Mouse (Mus musculus) myocyte (in vitro differentiated cells): ENCODE results near the gene Chek1. TPM values are rescaled to one million over a fixed set of nuclear protein-coding genes. Genes with fewer than 3 reads are reported as not detected.

ENCODE experiments used
- H3K27me3 ChIP-seq: one replicate; pipeline ENCODE4 v1.6.1; 2011; ENCODE audit not compliant: control insufficient read depth, insufficient read depth, insufficient read length
- H3K36me3 ChIP-seq: one replicate; pipeline ENCODE4 v1.6.1; 2011; ENCODE audit not compliant: control insufficient read depth, insufficient read depth
- H3K4me2 ChIP-seq: one replicate; pipeline ENCODE4 v1.6.1; 2011; ENCODE audit warnings: low read depth, control low read depth
- H3K4me3 ChIP-seq: one replicate; pipeline ENCODE4 v1.5.1; 2011; ENCODE audit warnings: mild to moderate bottlenecking, control low read depth, moderate library complexity
- H3K79me2 ChIP-seq: one replicate; pipeline ENCODE4 v1.6.1; 2011; ENCODE audit not compliant: control insufficient read depth, insufficient read depth
- H3ac ChIP-seq: one replicate; pipeline ENCODE4 v1.6.1; 2011; ENCODE audit not compliant: control insufficient read depth, insufficient read length
- CEBPB ChIP-seq: IDR thresholded peaks from 2 replicates; pipeline ENCODE4 v1.6.1; 2011; ENCODE audit warnings: mild to moderate bottlenecking, moderate library complexity; ENCODE audit not compliant: poor library complexity, insufficient read depth, severe bottlenecking
- E2F4 ChIP-seq: IDR thresholded peaks from one replicate; pipeline ENCODE4 v1.6.1; 2011; ENCODE audit warnings: mild to moderate bottlenecking, control low read depth, moderate library complexity; ENCODE audit not compliant: insufficient read depth
- MAX ChIP-seq: IDR thresholded peaks from one replicate; pipeline ENCODE4 v1.6.1; 2011; ENCODE audit warnings: low read depth, mild to moderate bottlenecking, control low read depth
- MYOD1 ChIP-seq, 3 experiments: IDR thresholded peaks; one replicate each; pipeline ENCODE4 v1.6.1; 2011; ENCODE audit warnings: control low read depth in 2 of 3, low read depth in 2 of 3, mild to moderate bottlenecking in 2 of 3, moderate library complexity in 1 of 3; ENCODE audit not compliant: insufficient read length in 2 of 3, control insufficient read depth in 1 of 3
- MYOG ChIP-seq, 3 experiments: IDR thresholded peaks; one replicate each; pipeline ENCODE4 v1.6.1; 2011; ENCODE audit warnings: control low read depth in 2 of 3, low read depth in 2 of 3, mild to moderate bottlenecking in 2 of 3; ENCODE audit not compliant: insufficient read length in 2 of 3, control insufficient read depth in 1 of 3, insufficient read depth in 1 of 3
- POLR2A ChIP-seq: IDR thresholded peaks from one replicate; pipeline ENCODE4 v1.6.1; 2011; ENCODE audit warnings: low read depth, mild to moderate bottlenecking, control low read depth, moderate library complexity; ENCODE audit not compliant: insufficient read length
- POLR2AphosphoS2 ChIP-seq: IDR thresholded peaks from one replicate; pipeline ENCODE4 v1.6.1; 2011; ENCODE audit warnings: low read depth, control low read depth; ENCODE audit not compliant: insufficient read length
- REST ChIP-seq: IDR thresholded peaks from one replicate; pipeline ENCODE4 v1.6.1; 2011; ENCODE audit warnings: mild to moderate bottlenecking, control low read depth, moderate library complexity; ENCODE audit not compliant: insufficient read depth, insufficient read length
- SRF ChIP-seq: IDR thresholded peaks from one replicate; pipeline ENCODE4 v1.6.1; 2011; ENCODE audit warnings: low read depth; ENCODE audit not compliant: control insufficient read depth, insufficient read length
- TCF12 ChIP-seq: IDR thresholded peaks from one replicate; pipeline ENCODE4 v1.6.1; 2011; ENCODE audit warnings: mild to moderate bottlenecking, control low read depth; ENCODE audit not compliant: poor library complexity, insufficient read depth, severe bottlenecking
- TCF3 ChIP-seq: IDR thresholded peaks from one replicate; pipeline ENCODE4 v1.6.1; 2011; ENCODE audit warnings: low read depth, control low read depth; ENCODE audit not compliant: insufficient read length
- USF1 ChIP-seq: IDR thresholded peaks from one replicate; pipeline ENCODE4 v1.6.1; 2011; ENCODE audit warnings: low read depth, mild to moderate bottlenecking, control low read depth, moderate library complexity
- polyA plus RNA-seq: library from polyadenylated mRNA; unstranded; fragments of >200 nt; fragmentation: generic; extraction: Trizol; gene quantifications from one replicate; pipeline ENCODE4 v1.2.1, GENCODE M21; 2012; ENCODE audit warnings: missing spikeins

Gene Chek1
- polyA plus RNA-seq, 1 experiment, result 1.4 TPM

- no peaks in the 10 kb centered on the region for H3K36me3 ChIP-seq
- no peak overlapping the region for H3ac ChIP-seq
- H3K4me3 ChIP-seq, result no peak overlapping the region
These were observed 20.9 kb downstream of the Chek1 start for GRCm38 (mm10) chr9:36705923-36706322.

GRCm38 (mm10) chr9:36694276-36694675 is 32.6 kb downstream of the Chek1 start:
- Histone ChIP-seq H3ac (no peak overlapping the region), H3K79me2 (no peaks in the 10 kb centered on the region), H3K27me3 (no peaks in the 10 kb centered on the region), H3K4me2 (no peak overlapping the region), H3K4me3 (no peak overlapping the region), H3K36me3 (no peaks in the 10 kb centered on the region)
- TF ChIP-seq MYOG (IDR thresholded peaks at IDR 0.05; ENCODE audit: control insufficient read depth in 1 of 3, insufficient read depth in 1 of 3, insufficient read length in 2 of 3, low read depth in 2 of 3) (no peak), MAX (no peak), MYOD1 (IDR thresholded peaks at IDR 0.05; ENCODE audit: control insufficient read depth in 1 of 3, insufficient read length in 2 of 3, low read depth in 2 of 3) (no peak), TCF12 (no peak)

More at GRCm38 (mm10) chr9:36705923-36706322, 20.9 kb downstream of the Chek1 start:
- Histone ChIP-seq H3K79me2 (no peaks in the 10 kb centered on the region), H3K4me2 (no peak overlapping the region), H3K27me3 (no peaks in the 10 kb centered on the region)
- no peak for TF ChIP-seq SRF
- TF ChIP-seq REST, result no peak
- TF ChIP-seq E2F4, result no peak
- no peak for TF ChIP-seq POLR2AphosphoS2
- no peak for TF ChIP-seq TCF3
- no peak for TF ChIP-seq MYOD1 (IDR thresholded peaks at IDR 0.05; ENCODE audit: control insufficient read depth in 1 of 3, insufficient read length in 2 of 3, low read depth in 2 of 3)
- no peak for TF ChIP-seq TCF12
- TF ChIP-seq POLR2A, result no peak
- no peak for TF ChIP-seq USF1
- TF ChIP-seq CEBPB, result no peak
- TF ChIP-seq MAX, result no peak
- no peak for TF ChIP-seq MYOG (IDR thresholded peaks at IDR 0.05; ENCODE audit: control insufficient read depth in 1 of 3, insufficient read depth in 1 of 3, insufficient read length in 2 of 3, low read depth in 2 of 3)

GRCm38 (mm10) chr9:36692920-36693319 is 33.9 kb downstream of the Chek1 start, which contains the start of gene Acrv1:
Acrv1 (plus strand) TSS chr9:36693220.
- no peaks in the 10 kb centered on the region for H3K27me3 ChIP-seq
- no peak within 1 kb of the TSS for H3K4me2 ChIP-seq
- H3K36me3 ChIP-seq, result no peaks in the 10 kb centered on the region
- no peak within 1 kb of the TSS for H3ac ChIP-seq
- no peak within 1 kb of the TSS for H3K4me3 ChIP-seq
- H3K79me2 ChIP-seq, result no peaks in the 10 kb centered on the region
- TF ChIP-seq REST, result no peak
- no peak for TF ChIP-seq E2F4
- no peak for TF ChIP-seq SRF
- TF ChIP-seq POLR2A, result no peak
- TF ChIP-seq USF1, result no peak
- TF ChIP-seq MAX, result no peak
- TF ChIP-seq POLR2AphosphoS2, result no peak
- no peak for TF ChIP-seq MYOD1 (IDR thresholded peaks at IDR 0.05; ENCODE audit: control insufficient read depth in 1 of 3, insufficient read length in 2 of 3, low read depth in 2 of 3)
- TF ChIP-seq CEBPB, result no peak
- no peak for TF ChIP-seq TCF12
- TF ChIP-seq MYOG (IDR thresholded peaks at IDR 0.05; ENCODE audit: control insufficient read depth in 1 of 3, insufficient read depth in 1 of 3, insufficient read length in 2 of 3, low read depth in 2 of 3), result no peak
- no peak for TF ChIP-seq TCF3

GRCm38 (mm10) chr9:36687329-36687728 is 39.5 kb downstream of the Chek1 start:
- Histone ChIP-seq H3K36me3 (no peaks in the 10 kb centered on the region), H3K4me3 (no peak overlapping the region), H3K79me2 (no peaks in the 10 kb centered on the region), H3K27me3 (no peaks in the 10 kb centered on the region), H3ac (no peak overlapping the region), H3K4me2 (no peak overlapping the region)
- TF ChIP-seq POLR2AphosphoS2, result no peak
- TF ChIP-seq MYOD1 (IDR thresholded peaks at IDR 0.05; ENCODE audit: control insufficient read depth in 1 of 3, insufficient read length in 2 of 3, low read depth in 2 of 3), result no peak
- no peak for TF ChIP-seq MAX
- TF ChIP-seq E2F4, result no peak
- TF ChIP-seq POLR2A, result no peak
- no peak for TF ChIP-seq MYOG (IDR thresholded peaks at IDR 0.05; ENCODE audit: control insufficient read depth in 1 of 3, insufficient read depth in 1 of 3, insufficient read length in 2 of 3, low read depth in 2 of 3)
- no peak for TF ChIP-seq REST
- TF ChIP-seq USF1, result no peak

GRCm38 (mm10) chr9:36681424-36681823 is 45.4 kb downstream of the Chek1 start:
- H3ac ChIP-seq, result no peak overlapping the region
- no peak overlapping the region for H3K4me2 ChIP-seq
- H3K79me2 ChIP-seq, result no peaks in the 10 kb centered on the region
- no peak overlapping the region for H3K4me3 ChIP-seq
- TF ChIP-seq SRF (no peak), MYOG (IDR thresholded peaks at IDR 0.05; ENCODE audit: control insufficient read depth in 1 of 3, insufficient read depth in 1 of 3, insufficient read length in 2 of 3, low read depth in 2 of 3) (no peak), TCF12 (no peak), POLR2AphosphoS2 (no peak), CEBPB (no peak), TCF3 (no peak), MAX (no peak), REST (no peak), USF1 (no peak), MYOD1 (IDR thresholded peaks at IDR 0.05; ENCODE audit: control insufficient read depth in 1 of 3, insufficient read length in 2 of 3, low read depth in 2 of 3) (no peak), POLR2A (no peak), E2F4 (no peak)
- no peaks in the 10 kb centered on the region for H3K27me3 ChIP-seq
- H3K36me3 ChIP-seq, result no peaks in the 10 kb centered on the region

Other genes starting within 250 kb of the Chek1 start
- gene Gm5615, start 185.1 kb downstream of the Chek1 start, polyA plus RNA-seq, result not detected
- not detected for gene Gm17689, start 144.4 kb downstream of the Chek1 start, polyA plus RNA-seq
- gene A630095E13Rik, start 83.7 kb downstream of the Chek1 start, polyA plus RNA-seq, result not detected
- gene Acrv1, start 33.8 kb downstream of the Chek1 start, polyA plus RNA-seq, result not detected
- 204 TPM for gene Stt3a, start 40.6 kb upstream of the Chek1 start, polyA plus RNA-seq
- gene Ei24, start 70.3 kb upstream of the Chek1 start, polyA plus RNA-seq, result 57.5 TPM
- gene Fez1, start 94.8 kb upstream of the Chek1 start, polyA plus RNA-seq, result 2.6 TPM